Mouse (Mus musculus) cerebral cortex, adult 2 months (tissue): ENCODE results near the gene Ceacam2.

Source experiments
- WGBS: fragments of 180-500 bp; shearing (Covaris S2); methylation state at CpG from one replicate; pipeline ENCODE4 v1.1.7; 2018; 5-methylcytosine and 5-hydroxymethylcytosine counted together

Ceacam2 gene

GRCm38 (mm10) chr7:25483133-25483735 is 56.4 kb downstream of the Ceacam2 start:
- 89% methylated on average over 8 of the region's 8 CpGs for WGBS

GRCm38 (mm10) chr7:25480791-25481190 is 58.9 kb downstream of the Ceacam2 start:
- WGBS = 76% methylated on average over 8 of the region's 8 CpGs

- 5% methylated on average over 1 of the region's 1 CpGs for WGBS
These were observed 60.2 kb downstream of the Ceacam2 start for GRCm38 (mm10) chr7:25479440-25479839.

- WGBS = 59% methylated on average over 2 of the region's 2 CpGs
These were observed 61.9 kb downstream of the Ceacam2 start for GRCm38 (mm10) chr7:25477752-25478093.

- WGBS = 55% methylated on average over 5 of the region's 5 CpGs
These were observed 62.4 kb downstream of the Ceacam2 start, which contains the start of gene Ceacam1 for GRCm38 (mm10) chr7:25477091-25477751. TSS of gene Ceacam1 (minus strand) at chr7:25477603.

DNA sequence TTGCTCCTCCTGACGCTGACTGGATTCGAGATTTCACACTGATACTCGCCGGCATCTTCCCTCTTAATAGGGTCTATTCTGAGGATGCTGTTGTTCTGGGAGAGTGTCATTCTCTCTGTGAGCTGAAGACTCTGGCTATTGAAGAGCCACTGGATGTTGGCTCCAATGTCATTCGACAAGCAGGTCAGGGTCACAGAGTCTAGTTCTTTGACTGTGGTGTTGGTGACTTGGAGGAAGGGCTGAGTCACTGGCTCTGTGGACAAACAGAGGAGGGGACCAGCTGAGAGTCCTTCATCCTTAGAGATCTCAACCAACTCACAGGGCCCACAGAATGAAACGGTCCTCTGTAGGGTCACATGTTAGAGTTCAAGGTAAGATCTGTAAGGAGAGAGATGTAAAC is 67.8 kb downstream of the Ceacam2 start:
- WGBS = 87% methylated on average over 6 of the region's 6 CpGs
